Mouse (Mus musculus) v-Abl transformed pro-B cells (cell line): Measurements from ENCODE around the gene Bad.

Source experiments
- in situ Hi-C, 2 experiments: fragments of 400-800 bp; cut with MboI; formaldehyde crosslinking; loops; one replicate each; pipeline ENCODE4 v1.15.1; 2025; ENCODE audit not compliant: unreplicated experiment in 2 of 2

Bad gene

GRCm38 (mm10) chr19:6913991-6914390 is 27.7 kb upstream of the Bad start:
- in situ Hi-C loops = loop anchor here (5.0 kb wide), 1 partner anchor 42 kb away; no protein-coding TSS in a partner anchor

- in situ Hi-C loops = loop anchor here (5.0 kb wide), 1 partner anchor 42 kb away; no protein-coding TSS in a partner anchor
These were observed 27.1 kb upstream of the Bad start for GRCm38 (mm10) chr19:6914540-6914939.

- in situ Hi-C loops = no loop called here
These were observed 26.4 kb upstream of the Bad start for GRCm38 (mm10) chr19:6915276-6915675.

GRCm38 (mm10) chr19:6916496-6916895 is 25.2 kb upstream of the Bad start:
- in situ Hi-C loops = no loop called here

GRCm38 (mm10) chr19:6918321-6918720 is 23.3 kb upstream of the Bad start:
- in situ Hi-C loops = no loop called here

- in situ Hi-C loops = no loop called here
These were observed 22.2 kb upstream of the Bad start for GRCm38 (mm10) chr19:6919431-6919830.

GRCm38 (mm10) chr19:6919876-6920740 is 21.6 kb upstream of the Bad start:
- in situ Hi-C loops = loop anchor here (5.0 kb wide), 2 partner anchors 57 to 102 kb away; partner anchors contain the start of gene Plcb3 (in 2 of the 2)

- in situ Hi-C loops = loop anchor here (5.0 kb wide), 2 partner anchors 56 to 101 kb away; partner anchors contain the start of gene Plcb3 (in 2 of the 2)
These were observed 20.7 kb upstream of the Bad start for GRCm38 (mm10) chr19:6920741-6921636.

- in situ Hi-C loops = loop anchor here (5.0 kb wide), 2 partner anchors 55 to 100 kb away; partner anchors contain the start of gene Plcb3 (in 2 of the 2)
These were observed 19.8 kb upstream of the Bad start, which contains the start of gene Esrra for GRCm38 (mm10) chr19:6921647-6922567. TSS of gene Esrra (minus strand) at chr19:6921813.

- in situ Hi-C loops = loop anchor here (5.0 kb wide), 2 partner anchors 54 to 99 kb away; partner anchors contain the start of gene Plcb3 (in 2 of the 2)
These were observed 18.5 kb upstream of the Bad start for GRCm38 (mm10) chr19:6922901-6923735.

- in situ Hi-C loops = loop anchor here (5.0 kb wide), 2 partner anchors 53 to 98 kb away; partner anchors contain the start of gene Plcb3 (in 2 of the 2)
These were observed 17.0 kb upstream of the Bad start for GRCm38 (mm10) chr19:6924461-6925306.

GRCm38 (mm10) chr19:6925307-6925573 is 16.4 kb upstream of the Bad start, which contains the start of gene Catsperz:
TSS of gene Catsperz (minus strand) at chr19:6925380.
- in situ Hi-C loops = no loop called here

GRCm38 (mm10) chr19:6925611-6926329 is 15.9 kb upstream of the Bad start:
- in situ Hi-C loops = no loop called here

GRCm38 (mm10) chr19:6926559-6927255 is 15.0 kb upstream of the Bad start:
- in situ Hi-C loops = no loop called here

- in situ Hi-C loops = no loop called here
These were observed 13.6 kb upstream of the Bad start for GRCm38 (mm10) chr19:6928080-6928479.

GRCm38 (mm10) chr19:6931002-6931401 is 10.7 kb upstream of the Bad start:
- in situ Hi-C loops = loop anchor here in 1 of 2 experiments (5.0 to 10.0 kb wide), 2 partner anchors 91 to 436 kb away; no protein-coding TSS in a partner anchor

GRCm38 (mm10) chr19:6932018-6932417 is 9.6 kb upstream of the Bad start:
- in situ Hi-C loops = loop anchor here in 1 of 2 experiments (5.0 to 10.0 kb wide), 2 partner anchors 90 to 437 kb away; no protein-coding TSS in a partner anchor
